Mouse (Mus musculus) neural tube, embryonic 15.5 days (tissue): ENCODE measurements at regions not wholly inside any gene's neighbourhood (a gene's known extent, or its start where the extent isn't known, plus 50 kb on each side); places are given as distances from the start of the nearest gene placed in this dataset.
A peak's percentile ranks its signal among the peaks of the same experiment; 100 is the strongest.

Source experiments
- ATAC-seq: fragments of 200-750 bp; cut with Nextera tagmentation; 2 replicates; pipeline ENCODE4 v1.8.0; 2017; ENCODE audit warnings: mild to moderate bottlenecking, moderate TSS enrichment, moderate library complexity; ENCODE audit not compliant: low FRiP score
- H3K27ac ChIP-seq: fragments of 300-500 bp; sonication (generic); replicated peaks from 2 replicates; pipeline ENCODE4 v1.5.1; 2015; ENCODE audit warnings: mild to moderate bottlenecking, inconsistent platforms
- H3K27me3 ChIP-seq: fragments of 300-500 bp; sonication (generic); replicated peaks from 2 replicates; pipeline ENCODE4 v1.6.1; 2015; ENCODE audit warnings: inconsistent platforms
- H3K36me3 ChIP-seq: fragments of 300-500 bp; sonication (generic); 2 replicates; pipeline ENCODE4 v1.6.1; 2015; ENCODE audit warnings: inconsistent platforms
- H3K4me1 ChIP-seq: fragments of 300-500 bp; sonication (generic); 2 replicates; pipeline ENCODE4 v1.6.1; 2015; ENCODE audit warnings: inconsistent platforms
- H3K4me2 ChIP-seq: fragments of 300-500 bp; sonication (generic); 2 replicates; pipeline ENCODE4 v1.6.1; 2015; ENCODE audit warnings: inconsistent platforms, mild to moderate bottlenecking, moderate library complexity
- H3K4me3 ChIP-seq: fragments of 300-500 bp; sonication (generic); replicated peaks from 2 replicates; pipeline ENCODE4 v1.5.1; 2015; ENCODE audit warnings: mild to moderate bottlenecking, inconsistent platforms
- H3K9ac ChIP-seq: fragments of 300-500 bp; sonication (generic); replicated peaks from 2 replicates; pipeline ENCODE4 v1.6.1; 2015; ENCODE audit warnings: mild to moderate bottlenecking, inconsistent platforms
- H3K9me3 ChIP-seq: fragments of 300-500 bp; sonication (generic); replicated peaks from 2 replicates; pipeline ENCODE4 v1.6.1; 2016; ENCODE audit warnings: inconsistent platforms
- WGBS: fragments of 180-500 bp; shearing (Covaris S2); methylation state at CpG from one replicate; pipeline ENCODE4 v1.1.7; 2015; ENCODE audit warnings: mixed read lengths; 5-methylcytosine and 5-hydroxymethylcytosine counted together

GRCm38 (mm10) chr1:186271436-186271835 lies 154.3 kb upstream of the Lyplal1 start:
- H3K27me3 ChIP-seq, result no peaks in the 10 kb centered on the region
- H3K9me3 ChIP-seq, result no peaks in the 10 kb centered on the region
- 50% methylated on average over 2 of the region's 2 CpGs for WGBS
- ATAC-seq, result no peak
- H3K4me3 ChIP-seq, result no peak overlapping the region
- H3K4me1 ChIP-seq, result peaks cover 7% of the 10 kb centered on the region; the same call in 1 of the 2 replicates
- no peaks in the 10 kb centered on the region for H3K36me3 ChIP-seq
- H3K9ac ChIP-seq, result no peak overlapping the region
- no peak overlapping the region for H3K27ac ChIP-seq
- H3K4me2 ChIP-seq, result no peak overlapping the region

- H3K4me2 ChIP-seq, result no peak overlapping the region
- no peak overlapping the region for H3K27ac ChIP-seq
- H3K4me3 ChIP-seq, result no peak overlapping the region
- H3K4me1 ChIP-seq, result peaks cover 14% of the 10 kb centered on the region
- no peak overlapping the region for H3K9ac ChIP-seq
- no peak for ATAC-seq
- H3K9me3 ChIP-seq, result no peaks in the 10 kb centered on the region; the same call in 1 of the 2 replicates
- 17% methylated on average over 2 of the region's 2 CpGs for WGBS
- no peaks in the 10 kb centered on the region for H3K36me3 ChIP-seq
- H3K27me3 ChIP-seq, result no peaks in the 10 kb centered on the region
Measured at GRCm38 (mm10) chr1:186267317-186267716, 150.2 kb upstream of the Lyplal1 start.

GRCm38 (mm10) chr1:186264639-186265038 lies 147.5 kb upstream of the Lyplal1 start:
- Histone ChIP-seq H3K4me3 (no peak overlapping the region), H3K27me3 (no peaks in the 10 kb centered on the region), H3K9me3 (no peaks in the 10 kb centered on the region; the same call in 1 of the 2 replicates), H3K27ac (peak overlapping the region; percentile 28; the same call in 1 of the 2 replicates), H3K4me2 (no peak overlapping the region), H3K36me3 (no peaks in the 10 kb centered on the region), H3K9ac (no peak overlapping the region), H3K4me1 (peaks cover 19% of the 10 kb centered on the region)
- ATAC-seq, result no peak
- 38% methylated on average over 3 of the region's 3 CpGs for WGBS

- H3K4me1 ChIP-seq, result peaks cover 18% of the 10 kb centered on the region
- H3K27ac ChIP-seq, result no peak overlapping the region
- 68% methylated on average over 7 of the region's 7 CpGs for WGBS
Measured at GRCm38 (mm10) chr1:186263955-186264354, 146.8 kb upstream of the Lyplal1 start.

GRCm38 (mm10) chr1:186263196-186263595 lies 146.1 kb upstream of the Lyplal1 start:
- H3K4me3 ChIP-seq, result no peak overlapping the region
- H3K27ac ChIP-seq, result no peak overlapping the region
- no peak overlapping the region for H3K9ac ChIP-seq
- peaks cover 12% of the 10 kb centered on the region for H3K4me1 ChIP-seq
- no peaks in the 10 kb centered on the region for H3K27me3 ChIP-seq
- no peak for ATAC-seq
- no peak overlapping the region for H3K4me2 ChIP-seq
- no peaks in the 10 kb centered on the region; the same call in 1 of the 2 replicates for H3K9me3 ChIP-seq
- WGBS, result 78% methylated on average over 3 of the region's 3 CpGs
- no peaks in the 10 kb centered on the region for H3K36me3 ChIP-seq

More at GRCm38 (mm10) chr1:186263955-186264354, 146.8 kb upstream of the Lyplal1 start:
- no peaks in the 10 kb centered on the region for H3K36me3 ChIP-seq
- no peaks in the 10 kb centered on the region for H3K27me3 ChIP-seq
- no peaks in the 10 kb centered on the region; the same call in 1 of the 2 replicates for H3K9me3 ChIP-seq
- no peak overlapping the region for H3K9ac ChIP-seq
- H3K4me2 ChIP-seq, result no peak overlapping the region
- no peak overlapping the region for H3K4me3 ChIP-seq
- ATAC-seq, result no peak

- no peak overlapping the region for H3K4me2 ChIP-seq
- 70% methylated on average over 6 of the region's 6 CpGs for WGBS
Measured at GRCm38 (mm10) chr1:186262040-186262439, 144.9 kb upstream of the Lyplal1 start.

GRCm38 (mm10) chr1:186261326-186261833 lies 144.3 kb upstream of the Lyplal1 start:
- H3K36me3 ChIP-seq, result no peaks in the 10 kb centered on the region
- H3K27ac ChIP-seq, result no peak overlapping the region
- H3K27me3 ChIP-seq, result no peaks in the 10 kb centered on the region
- H3K4me1 ChIP-seq, result peaks cover 12% of the 10 kb centered on the region
- 31% methylated on average over 4 of the region's 4 CpGs for WGBS
- H3K4me2 ChIP-seq, result no peak overlapping the region
- H3K9ac ChIP-seq, result no peak overlapping the region
- no peak for ATAC-seq
- no peak overlapping the region for H3K4me3 ChIP-seq
- no peaks in the 10 kb centered on the region; the same call in 1 of the 2 replicates for H3K9me3 ChIP-seq

More at GRCm38 (mm10) chr1:186262040-186262439, 144.9 kb upstream of the Lyplal1 start:
- H3K27ac ChIP-seq, result no peak overlapping the region
- H3K4me1 ChIP-seq, result peaks cover 12% of the 10 kb centered on the region
- no peaks in the 10 kb centered on the region for H3K27me3 ChIP-seq
- ATAC-seq, result no peak
- no peak overlapping the region for H3K9ac ChIP-seq
- no peaks in the 10 kb centered on the region for H3K36me3 ChIP-seq
- no peaks in the 10 kb centered on the region; the same call in 1 of the 2 replicates for H3K9me3 ChIP-seq
- no peak overlapping the region for H3K4me3 ChIP-seq

GRCm38 (mm10) chr1:186257611-186258010 lies 140.5 kb upstream of the Lyplal1 start:
- H3K27me3 ChIP-seq, result no peaks in the 10 kb centered on the region
- no peak for ATAC-seq
- H3K36me3 ChIP-seq, result no peaks in the 10 kb centered on the region
- no peak overlapping the region for H3K9ac ChIP-seq
- WGBS, result 84% methylated on average over 1 of the region's 1 CpGs
- no peak overlapping the region for H3K27ac ChIP-seq
- H3K4me3 ChIP-seq, result no peak overlapping the region
- H3K4me1 ChIP-seq, result 0 out of 2 replicates have a peak, but pooled peaks cover 5% of the 10 kb centered on the region
- H3K4me2 ChIP-seq, result no peak overlapping the region
- H3K9me3 ChIP-seq, result no peaks in the 10 kb centered on the region

GRCm38 (mm10) chr1:186255476-186256080 lies 138.5 kb upstream of the Lyplal1 start:
- no peak for ATAC-seq

GRCm38 (mm10) chr1:186254500-186254899 lies 137.4 kb upstream of the Lyplal1 start:
- H3K27me3 ChIP-seq, result no peaks in the 10 kb centered on the region
- no peaks in the 10 kb centered on the region for H3K9me3 ChIP-seq
- no peak for ATAC-seq
- no peak overlapping the region for H3K9ac ChIP-seq
- no peak overlapping the region for H3K4me2 ChIP-seq
- H3K4me1 ChIP-seq, result peaks cover 5% of the 10 kb centered on the region; the same call in 1 of the 2 replicates
- H3K4me3 ChIP-seq, result no peak overlapping the region
- no peak overlapping the region for H3K27ac ChIP-seq
- H3K36me3 ChIP-seq, result no peaks in the 10 kb centered on the region
- WGBS, result 78% methylated on average over 3 of the region's 3 CpGs

More at GRCm38 (mm10) chr1:186255476-186256080, 138.5 kb upstream of the Lyplal1 start:
- H3K4me2 ChIP-seq, result no peak overlapping the region
- WGBS, result 57% methylated on average over 8 of the region's 8 CpGs
- H3K27ac ChIP-seq, result no peak overlapping the region
- no peaks in the 10 kb centered on the region for H3K36me3 ChIP-seq
- no peaks in the 10 kb centered on the region for H3K27me3 ChIP-seq
- H3K9me3 ChIP-seq, result no peaks in the 10 kb centered on the region
- no peak overlapping the region for H3K9ac ChIP-seq
- H3K4me1 ChIP-seq, result no peaks in the 10 kb centered on the region
- H3K4me3 ChIP-seq, result no peak overlapping the region

- H3K4me1 ChIP-seq, result peaks cover 5% of the 10 kb centered on the region; the same call in 1 of the 2 replicates
- H3K9ac ChIP-seq, result no peak overlapping the region
- no peaks in the 10 kb centered on the region for H3K36me3 ChIP-seq
- H3K9me3 ChIP-seq, result no peaks in the 10 kb centered on the region
- H3K4me2 ChIP-seq, result no peak overlapping the region
- 77% methylated on average over 4 of the region's 4 CpGs for WGBS
- no peak overlapping the region for H3K27ac ChIP-seq
- H3K27me3 ChIP-seq, result no peaks in the 10 kb centered on the region
- ATAC-seq, result no peak
- H3K4me3 ChIP-seq, result no peak overlapping the region
Measured at GRCm38 (mm10) chr1:186252551-186252950, 135.4 kb upstream of the Lyplal1 start.

GRCm38 (mm10) chr1:186250316-186250715 lies 133.2 kb upstream of the Lyplal1 start:
- 46% methylated on average over 4 of the region's 4 CpGs for WGBS
- Histone ChIP-seq H3K27ac (no peak overlapping the region), H3K27me3 (no peaks in the 10 kb centered on the region), H3K4me2 (no peak overlapping the region), H3K4me1 (peaks cover 5% of the 10 kb centered on the region; the same call in 1 of the 2 replicates), H3K4me3 (no peak overlapping the region), H3K9me3 (no peaks in the 10 kb centered on the region), H3K36me3 (no peaks in the 10 kb centered on the region), H3K9ac (no peak overlapping the region)
- ATAC-seq, result no peak
